Mouse (Mus musculus): ENCODE results near the gene Tpr. TPM values are rescaled to one million over a fixed set of nuclear protein-coding genes. Genes with fewer than 3 reads are reported as not detected.

Tpr gene
- total RNA-seq (2023): 302 to 323 TPM (median 314 TPM) in 4 replicates

GRCm38 (mm10) chr1:150392638-150393487, at the start of gene Tpr, which contains the start of gene Odr4:
Tpr (plus strand) TSS chr1:150392838.
Odr4 (minus strand) TSS chr1:150393080.

DNA sequence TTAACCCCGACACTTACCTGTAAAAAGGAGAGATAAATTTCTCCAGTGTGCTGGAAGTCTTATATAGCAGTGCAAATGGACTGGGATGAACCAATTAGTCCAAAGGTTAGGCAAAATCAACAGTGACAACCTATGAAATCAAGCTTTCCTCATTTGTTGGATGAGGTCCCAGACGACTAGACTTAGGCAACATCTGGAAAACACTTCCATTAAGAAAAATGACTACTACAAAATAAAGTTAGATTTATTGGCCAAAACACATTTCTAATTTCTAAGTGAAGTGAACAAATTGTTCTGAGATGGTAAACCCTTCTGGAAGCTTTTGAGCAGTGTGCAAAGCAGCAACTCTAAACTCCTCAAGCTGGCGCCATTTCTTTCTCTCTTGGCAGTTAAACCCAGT, 73.5 kb downstream of the Tpr start, which contains the start of gene Prg4:
Gene Prg4 (minus strand): TSS at position 34 of the 400 bp plus-strand sequence.

Other genes with a start within 250 kb of the Tpr start
- not detected in 4 replicates for gene Pdc, start 73.4 kb upstream of the Tpr start, total RNA-seq (2023)
- gene Odr4, start 242 bp downstream of the Tpr start, total RNA-seq (2023): 25.8 to 41.8 TPM (median 38.6 TPM) in 4 replicates
- not detected in 4 replicates for gene Prg4, start 73.3 kb downstream of the Tpr start, total RNA-seq (2023)